Mouse (Mus musculus): ENCODE data around the gene Tas1r1.

Tas1r1 gene

GRCm38 (mm10) chr4:151988342-151989109 lies 49.8 kb downstream of the Tas1r1 start, which contains the start of gene Thap3:
TSS of gene Thap3 (minus strand) at chr4:151988997.
- peak in 1 of 2 experiments; percentile 70 for DNase-seq (ENCODE audit: low spot score in 2 of 2)

GRCm38 (mm10) chr4:151988014-151988341 lies 50.4 kb downstream of the Tas1r1 start:
- no peak for DNase-seq (ENCODE audit: low spot score in 2 of 2)

GRCm38 (mm10) chr4:151986650-151987049 lies 51.7 kb downstream of the Tas1r1 start:
- no peak for DNase-seq (ENCODE audit: low spot score in 2 of 2)

GRCm38 (mm10) chr4:151985886-151986285 lies 52.5 kb downstream of the Tas1r1 start:
- DNase-seq (ENCODE audit: low spot score in 2 of 2) = no peak

GRCm38 (mm10) chr4:151983560-151983959 lies 54.8 kb downstream of the Tas1r1 start:
- no peak for DNase-seq (ENCODE audit: low spot score in 2 of 2)

GRCm38 (mm10) chr4:151983043-151983442 lies 55.3 kb downstream of the Tas1r1 start:
- DNase-seq (ENCODE audit: low spot score in 2 of 2) = no peak

GRCm38 (mm10) chr4:151981363-151981762 lies 57.0 kb downstream of the Tas1r1 start:
- peak in 1 of 2 experiments; percentile 87 for DNase-seq (ENCODE audit: low spot score in 2 of 2)

GRCm38 (mm10) chr4:151980699-151981098 lies 57.7 kb downstream of the Tas1r1 start:
- DNase-seq (ENCODE audit: low spot score in 2 of 2) = no peak

All from left cerebral cortex, adult 9 months (tissue).